Mouse (Mus musculus) hindbrain, embryonic 11.5 days (tissue): ENCODE measurements around the gene Anp32b. TPM values are rescaled to one million over a fixed set of nuclear protein-coding genes. Genes with fewer than 3 reads are reported as not detected.

ENCODE experiments used
- ATAC-seq: fragments of 200-750 bp; cut with Nextera tagmentation; 2 replicates; pipeline ENCODE4 v1.8.0; 2017; ENCODE audit warnings: mild to moderate bottlenecking, moderate TSS enrichment, moderate library complexity; ENCODE audit not compliant: low FRiP score
- DNase-seq: peaks from one replicate; pipeline ENCODE4 v3.0.0-alpha.2; 2015; ENCODE audit warnings: low spot score
- H3K27ac ChIP-seq: fragments of 300-500 bp; sonication (generic); 2 replicates; pipeline ENCODE4 v1.5.1; 2014; ENCODE audit warnings: mild to moderate bottlenecking, low read depth, low read length
- H3K27me3 ChIP-seq: fragments of 300-500 bp; sonication (generic); 2 replicates; pipeline ENCODE4 v1.6.1; 2014; ENCODE audit warnings: mild to moderate bottlenecking, low read length, moderate library complexity, mixed read lengths; ENCODE audit not compliant: control insufficient read depth, insufficient read depth
- H3K36me3 ChIP-seq: fragments of 300-500 bp; sonication (generic); 2 replicates; pipeline ENCODE4 v1.6.1; 2014; ENCODE audit warnings: mild to moderate bottlenecking, low read length, moderate library complexity, mixed read lengths; ENCODE audit not compliant: control insufficient read depth, insufficient read depth
- H3K4me1 ChIP-seq: fragments of 300-500 bp; sonication (generic); replicated peaks from 2 replicates; pipeline ENCODE4 v1.6.1; 2014; ENCODE audit warnings: low read length, mixed read lengths; ENCODE audit not compliant: control insufficient read depth, insufficient read depth
- H3K4me2 ChIP-seq: fragments of 300-500 bp; sonication (generic); replicated peaks from 2 replicates; pipeline ENCODE4 v1.6.1; 2014; ENCODE audit warnings: mild to moderate bottlenecking, low read depth, low read length
- H3K4me3 ChIP-seq: fragments of 300-500 bp; sonication (generic); 2 replicates; pipeline ENCODE4 v1.5.1; 2014; ENCODE audit warnings: low read depth, low read length
- H3K9ac ChIP-seq: fragments of 300-500 bp; sonication (generic); 2 replicates; pipeline ENCODE4 v1.6.1; 2014; ENCODE audit warnings: low read depth, low read length
- H3K9me3 ChIP-seq: fragments of 300-500 bp; sonication (generic); 2 replicates; pipeline ENCODE4 v1.6.1; 2016; ENCODE audit warnings: low read length; ENCODE audit not compliant: control insufficient read depth
- WGBS: fragments of 180-500 bp; shearing (Covaris S2); extraction: QIAGEN DNeasy Blood & Tissue Kit; methylation state at CpG from one replicate; pipeline ENCODE4 v1.1.7; 2014; 5-methylcytosine and 5-hydroxymethylcytosine counted together
- polyA plus RNA-seq: library from polyadenylated mRNA; unstranded; fragments of >200 nt; fragmentation: Nextera tagmentation; extraction: Ambion mirVana; gene quantifications from 2 replicates; pipeline ENCODE4 v1.2.1, GENCODE M21; 2014

Anp32b gene
- polyA plus RNA-seq, 1 experiment from 2014 or later: 285 TPM

DNA sequence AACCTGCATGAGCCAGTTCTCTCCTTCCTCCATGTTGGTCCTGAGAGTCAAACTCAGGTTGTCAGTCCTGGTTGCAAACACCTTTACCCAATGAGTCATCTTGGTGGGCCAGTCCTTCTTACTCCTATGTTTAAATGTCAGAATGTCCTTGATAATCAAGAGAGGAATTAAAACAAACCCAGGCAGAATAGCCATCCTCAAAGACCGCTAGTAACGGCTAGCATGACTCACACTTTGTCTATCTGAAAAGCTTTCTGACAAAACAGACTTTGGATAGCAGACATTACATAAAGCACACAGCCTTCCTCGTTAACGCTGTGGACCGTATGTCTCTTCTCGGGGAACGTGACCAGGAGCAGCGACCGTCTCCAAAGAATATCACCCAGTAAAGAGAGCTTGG, 31.9 kb upstream of the Anp32b start:
- Histone ChIP-seq H3K27ac (no peak overlapping the region), H3K4me2 (no peak overlapping the region), H3K9me3 (no peaks in the 10 kb centered on the region), H3K4me3 (no peak overlapping the region), H3K9ac (no peak overlapping the region), H3K27me3 (no peaks in the 10 kb centered on the region), H3K36me3 (no peaks in the 10 kb centered on the region), H3K4me1 (no peaks in the 10 kb centered on the region)
- ATAC-seq (no peak), DNase-seq (no peak)
- WGBS: 93% methylated on average over 9 of the region's 9 CpGs

DNA sequence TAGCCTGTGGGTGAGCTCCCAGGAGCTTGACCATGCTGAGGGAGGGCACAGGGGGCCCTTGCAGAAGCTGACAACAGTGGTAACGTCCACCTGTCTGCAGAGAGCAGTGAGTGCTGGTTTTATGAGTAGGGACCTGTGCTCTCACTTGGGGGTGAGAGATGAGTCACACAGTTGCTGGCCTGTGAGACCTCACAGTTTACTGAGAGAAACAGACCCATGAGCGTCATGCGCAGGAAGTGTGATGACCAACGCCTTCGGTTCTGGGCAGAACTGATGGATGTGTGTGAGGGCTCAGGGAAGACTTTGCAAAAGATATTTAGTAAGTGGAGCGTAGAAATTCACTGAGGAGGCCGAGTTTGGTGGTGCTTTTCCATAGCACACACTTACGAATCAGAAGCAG, 28.1 kb upstream of the Anp32b start:
- ATAC-seq (no peak), DNase-seq (no peak)
- H3K36me3 ChIP-seq: no peaks in the 10 kb centered on the region
- H3K4me1 ChIP-seq: no peaks in the 10 kb centered on the region
- H3K27ac ChIP-seq: no peak overlapping the region
- no peaks in the 10 kb centered on the region for H3K9me3 ChIP-seq
- WGBS: 79% methylated on average over 8 of the region's 8 CpGs
- no peak overlapping the region for H3K4me2 ChIP-seq
- no peak overlapping the region for H3K4me3 ChIP-seq
- no peak overlapping the region for H3K9ac ChIP-seq
- H3K27me3 ChIP-seq: no peaks in the 10 kb centered on the region

DNA sequence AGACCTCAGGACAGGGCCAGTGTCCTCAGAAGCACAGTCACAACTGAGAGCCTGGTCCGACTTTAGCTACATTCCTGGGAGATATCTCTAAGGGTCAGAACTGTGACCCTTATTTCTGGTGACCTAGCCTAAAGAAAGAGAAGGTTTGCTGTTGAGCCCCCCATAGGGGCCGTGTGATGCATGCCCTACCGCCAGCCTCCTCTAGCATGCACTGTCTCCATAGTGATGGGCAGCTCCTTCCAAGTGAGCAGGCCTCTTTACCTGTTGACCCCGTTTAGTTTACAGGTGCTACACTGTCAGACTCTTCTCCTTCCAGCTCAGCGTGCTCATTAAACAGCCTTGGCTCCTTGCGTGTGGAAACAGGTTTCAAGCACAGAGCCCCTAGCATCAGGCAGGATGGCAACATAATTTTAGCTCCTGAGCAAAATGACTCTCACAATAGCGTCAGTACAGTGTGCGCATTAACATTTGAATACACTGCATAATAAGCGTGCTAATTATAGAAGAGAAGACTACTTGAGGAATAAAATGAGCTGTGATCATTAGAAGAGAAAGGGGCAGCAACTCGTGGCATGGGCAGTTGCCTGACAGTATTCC, 21.7 kb upstream of the Anp32b start:
- no peak for DNase-seq
- Histone ChIP-seq H3K27me3 (no peaks in the 10 kb centered on the region), H3K4me3 (no peak overlapping the region), H3K9me3 (no peaks in the 10 kb centered on the region), H3K4me1 (no peaks in the 10 kb centered on the region), H3K4me2 (no peak overlapping the region), H3K9ac (no peak overlapping the region), H3K36me3 (no peaks in the 10 kb centered on the region), H3K27ac (no peak overlapping the region)
- WGBS: 57% methylated on average over 10 of the region's 10 CpGs
- no peak for ATAC-seq

DNA sequence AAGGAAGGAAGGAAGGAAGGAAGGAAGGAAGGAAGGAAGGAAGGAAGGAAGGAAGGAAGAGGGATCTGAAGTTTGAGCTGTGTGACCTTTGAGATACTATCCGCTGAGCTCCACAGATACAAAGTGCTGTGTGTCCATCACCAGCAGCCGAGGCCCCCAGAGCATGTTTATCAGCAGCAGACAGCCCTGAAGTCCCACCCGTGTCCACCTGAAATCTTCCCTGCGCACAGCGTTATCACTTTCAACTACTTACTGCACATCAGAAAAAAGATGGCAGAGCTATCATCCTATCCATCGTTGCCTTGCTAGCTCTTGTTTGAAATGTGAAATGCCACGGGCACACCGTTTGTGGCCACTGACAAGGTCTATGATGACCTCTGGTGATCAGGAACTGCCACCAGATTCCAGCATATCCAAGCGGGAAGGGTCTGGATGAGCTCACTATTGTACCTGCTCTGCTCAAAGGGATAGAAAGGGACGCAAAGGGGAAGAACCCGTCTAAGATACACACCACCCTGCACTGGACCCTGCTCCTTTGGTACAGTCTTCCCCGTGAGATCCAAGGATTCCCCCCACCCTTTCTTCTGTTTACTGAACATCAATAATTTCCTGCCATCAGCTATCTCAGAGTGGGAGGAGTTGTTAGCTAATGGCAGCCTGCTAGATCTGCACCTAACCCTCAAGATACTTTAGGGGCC, 18.2 kb upstream of the Anp32b start:
- Histone ChIP-seq H3K4me1 (no peaks in the 10 kb centered on the region), H3K27me3 (no peaks in the 10 kb centered on the region), H3K4me3 (no peak overlapping the region), H3K4me2 (no peak overlapping the region), H3K9ac (no peak overlapping the region), H3K9me3 (no peaks in the 10 kb centered on the region), H3K36me3 (no peaks in the 10 kb centered on the region), H3K27ac (no peak overlapping the region)
- ATAC-seq (no peak), DNase-seq (no peak)
- 90% methylated on average over 12 of the region's 12 CpGs for WGBS

DNA sequence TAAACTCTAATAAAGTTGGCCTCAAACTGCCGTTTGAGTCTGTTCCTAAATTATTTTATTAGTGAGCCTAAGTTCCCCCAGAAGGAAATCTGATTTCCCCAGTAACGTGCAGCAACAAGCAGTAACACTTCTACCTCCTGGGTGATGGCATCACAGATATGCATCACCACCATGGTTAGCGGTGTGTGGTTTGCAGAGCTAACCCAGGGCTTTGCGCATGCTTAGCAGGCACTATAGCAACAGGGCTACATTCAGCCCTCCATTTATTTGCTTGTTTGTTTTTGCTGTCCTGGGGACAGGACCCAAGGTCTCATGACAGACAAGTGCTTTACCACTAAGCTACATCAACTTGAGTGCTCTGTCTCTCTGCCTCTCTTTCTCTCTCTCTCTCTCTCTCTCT, 8.2 kb upstream of the Anp32b start:
- ATAC-seq: no peak
- H3K4me1 ChIP-seq: no peaks in the 10 kb centered on the region
- DNase-seq: no peak
- H3K27ac ChIP-seq: no peak overlapping the region
- no peaks in the 10 kb centered on the region for H3K36me3 ChIP-seq
- WGBS: 86% methylated on average over 4 of the region's 4 CpGs
- H3K4me3 ChIP-seq: no peak overlapping the region
- H3K9me3 ChIP-seq: no peaks in the 10 kb centered on the region
- no peaks in the 10 kb centered on the region for H3K27me3 ChIP-seq
- no peak overlapping the region for H3K4me2 ChIP-seq
- H3K9ac ChIP-seq: no peak overlapping the region

DNA sequence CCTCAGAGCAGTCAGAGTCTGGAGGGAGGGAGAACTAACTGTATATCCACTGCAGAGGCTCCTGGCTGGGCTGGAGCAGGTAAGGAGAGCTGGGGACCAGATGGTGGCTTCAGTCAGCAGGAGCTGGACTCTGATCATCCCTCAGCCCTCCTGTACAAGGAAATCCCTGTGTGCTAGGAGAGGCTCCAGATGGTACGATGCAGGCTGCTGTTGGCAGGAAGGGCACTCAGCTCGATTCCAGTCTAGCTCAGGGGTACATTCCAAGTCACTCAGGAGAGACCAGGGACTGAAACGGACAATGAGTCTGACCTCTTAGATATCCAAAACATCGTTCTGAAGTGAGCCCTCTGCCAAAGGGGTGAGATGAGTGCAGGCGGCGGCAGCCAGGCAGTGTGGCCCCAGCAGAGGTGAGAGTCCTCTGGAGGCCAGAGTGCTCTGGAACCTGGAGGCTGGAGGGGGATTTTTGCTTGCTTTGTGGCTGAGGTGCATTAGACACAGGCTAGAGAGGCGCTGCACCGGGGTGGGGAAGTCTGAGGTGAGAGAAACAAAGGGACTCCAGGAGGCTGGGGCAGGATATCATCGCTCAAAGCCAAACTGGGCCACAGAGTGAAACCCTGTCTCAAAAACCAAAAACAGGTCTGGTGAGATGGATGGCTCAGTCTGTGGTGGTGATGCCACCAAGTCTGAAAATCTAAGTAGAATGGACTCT, 5.3 kb upstream of the Anp32b start:
- Histone ChIP-seq H3K27me3 (no peaks in the 10 kb centered on the region), H3K4me1 (peaks cover 2% of the 10 kb centered on the region; the same call in 1 of the 2 replicates), H3K4me3 (no peak overlapping the region), H3K36me3 (no peaks in the 10 kb centered on the region), H3K4me2 (no peak overlapping the region), H3K9ac (no peak overlapping the region), H3K27ac (no peak overlapping the region), H3K9me3 (no peaks in the 10 kb centered on the region)
- no peak for ATAC-seq
- DNase-seq: no peak
- WGBS: 51% methylated on average over 9 of the region's 9 CpGs

DNA sequence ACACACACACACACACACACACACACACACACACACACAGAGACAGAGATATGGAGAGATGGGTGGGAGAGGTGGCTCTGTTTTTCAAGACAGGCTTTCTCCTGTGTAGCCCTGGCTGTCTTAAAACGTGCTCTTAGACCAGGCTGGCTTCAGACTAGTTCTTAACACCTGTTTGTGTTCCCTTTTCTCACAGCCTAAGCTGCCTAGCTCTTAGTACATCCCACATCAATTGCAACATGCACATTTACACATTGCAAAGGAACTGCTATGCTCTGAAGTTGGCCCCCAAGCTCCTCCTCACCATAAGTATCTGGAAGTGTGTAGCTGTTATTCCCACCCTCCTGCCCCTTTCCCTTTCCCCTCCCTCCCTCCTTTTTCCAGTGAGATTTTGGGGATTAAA, 3.2 kb upstream of the Anp32b start:
- H3K27ac ChIP-seq: no peak overlapping the region
- WGBS: 71% methylated on average over 1 of the region's 1 CpGs
- no peaks in the 10 kb centered on the region for H3K9me3 ChIP-seq
- no peak overlapping the region for H3K9ac ChIP-seq
- ATAC-seq (no peak), DNase-seq (no peak)
- peaks cover 2% of the 10 kb centered on the region; the same call in 1 of the 2 replicates for H3K4me1 ChIP-seq
- no peak overlapping the region for H3K4me3 ChIP-seq
- no peaks in the 10 kb centered on the region for H3K27me3 ChIP-seq
- H3K36me3 ChIP-seq: no peaks in the 10 kb centered on the region
- H3K4me2 ChIP-seq: no peak overlapping the region

DNA sequence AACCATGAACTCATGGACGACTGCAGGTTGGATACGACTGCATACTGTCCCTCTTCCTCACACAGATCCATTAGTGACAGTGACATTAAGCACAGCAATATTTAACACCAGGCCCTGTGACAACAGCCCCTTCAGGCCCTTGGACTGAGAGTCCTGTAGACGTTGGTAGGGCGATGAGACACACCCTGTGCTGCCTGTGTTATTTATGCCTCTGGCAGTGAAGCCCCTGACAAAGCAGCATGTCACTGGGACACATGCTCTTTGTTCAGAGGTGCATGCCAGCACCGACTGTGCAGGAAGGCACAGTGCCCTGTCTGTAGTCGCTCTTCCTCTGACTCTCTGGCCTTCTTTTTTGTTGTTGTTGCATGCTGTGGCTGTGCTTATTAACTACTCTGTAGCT, 1.8 kb upstream of the Anp32b start:
- Histone ChIP-seq H3K4me2 (no peak overlapping the region), H3K27ac (no peak overlapping the region), H3K9me3 (no peaks in the 10 kb centered on the region), H3K4me3 (no peak overlapping the region), H3K36me3 (no peaks in the 10 kb centered on the region), H3K4me1 (peaks cover 6% of the 10 kb centered on the region; the same call in 1 of the 2 replicates), H3K9ac (no peak overlapping the region), H3K27me3 (no peaks in the 10 kb centered on the region)
- DNase-seq (no peak), ATAC-seq (no peak)
- 57% methylated on average over 6 of the region's 6 CpGs for WGBS
